Mouse (Mus musculus) heart, postnatal 0 days (tissue): ENCODE results near the gene Ercc6l2.

Experiments
- CTCF ChIP-seq: IDR thresholded peaks from 2 replicates; pipeline ENCODE4 v1.5.1; 2016; ENCODE audit warnings: antibody characterized with exemption, control low read depth, low read depth
- EP300 ChIP-seq: IDR thresholded peaks from 2 replicates; pipeline ENCODE4 v1.6.1; 2016; ENCODE audit warnings: antibody characterized with exemption, low read depth

GRCm38 (mm10) chr13:63929351-63929750 is 114.3 kb downstream of the Ercc6l2 start:
- TF ChIP-seq CTCF (peak; percentile 62), EP300 (no peak)
